Mouse (Mus musculus): ENCODE results near the gene Aes.

DNA sequence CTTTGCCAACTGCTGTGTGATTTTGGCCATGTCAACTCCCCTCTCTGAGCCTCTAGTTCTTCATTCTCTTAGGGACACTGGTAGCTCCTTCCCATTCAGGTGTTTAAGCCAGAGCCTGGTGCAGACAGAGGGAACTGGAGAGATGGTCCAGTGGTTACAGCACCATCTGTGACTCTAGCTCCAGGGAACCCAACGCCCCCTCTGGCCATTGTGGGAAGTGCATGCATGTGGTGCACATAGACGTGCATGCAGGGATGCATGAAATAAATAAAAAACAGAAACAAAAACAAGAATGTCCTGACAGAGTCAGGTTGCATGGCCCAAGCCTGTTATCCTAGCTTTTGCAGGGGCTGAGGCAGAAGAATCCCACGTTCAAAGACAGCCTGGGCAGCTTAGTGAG is 3.0 kb upstream of the Aes start:
- TF ChIP-seq CTCF (IDR thresholded peaks at IDR 0.05; ENCODE audit: low read depth, low read length) (0 out of 2 replicates have a peak, but pooled peaks have one; percentile 26), POLR2A (IDR thresholded peaks at IDR 0.05; ENCODE audit: borderline replicate concordance, low read depth, low read length) (no peak)

All from bone marrow macrophage, adult 2 months (primary cell).